Mouse (Mus musculus) intestine, embryonic 14.5 days (tissue): ENCODE results near the gene Sdk2. TPM values are rescaled to one million over a fixed set of nuclear protein-coding genes. Genes with fewer than 3 reads are reported as not detected.
A peak's percentile ranks its signal among the peaks of the same experiment; 100 is the strongest.

Source experiments
- ATAC-seq: fragments of 200-750 bp; cut with Nextera tagmentation; replicated peaks from 2 replicates; pipeline ENCODE4 v1.8.0; 2017; ENCODE audit warnings: low read depth, moderate number of reproducible peaks, moderate TSS enrichment, moderate library complexity; ENCODE audit not compliant: low FRiP score, low TSS enrichment
- DNase-seq: peaks from one replicate; pipeline ENCODE4 v3.0.0-alpha.2; 2018; ENCODE audit warnings: low spot score
- H3K27ac ChIP-seq: fragments of 300-500 bp; sonication (generic); 2 replicates; pipeline ENCODE4 v1.5.1; 2014; ENCODE audit warnings: low read depth, mild to moderate bottlenecking, control low read depth
- H3K27me3 ChIP-seq: fragments of 300-500 bp; sonication (generic); replicated peaks from 2 replicates; pipeline ENCODE4 v1.6.1; 2014; ENCODE audit warnings: low read length, control low read depth; ENCODE audit not compliant: control insufficient read depth, insufficient read depth
- H3K36me3 ChIP-seq: fragments of 300-500 bp; sonication (generic); 2 replicates; pipeline ENCODE4 v1.6.1; 2014; ENCODE audit warnings: low read length, control low read depth; ENCODE audit not compliant: control insufficient read depth, insufficient read depth
- H3K4me1 ChIP-seq: fragments of 300-500 bp; sonication (generic); replicated peaks from 2 replicates; pipeline ENCODE4 v1.6.1; 2014; ENCODE audit warnings: low read length, control low read depth, mixed read lengths; ENCODE audit not compliant: control insufficient read depth, insufficient read depth
- H3K4me2 ChIP-seq: fragments of 300-500 bp; sonication (generic); 2 replicates; pipeline ENCODE4 v1.6.1; 2014; ENCODE audit warnings: low read length
- H3K4me3 ChIP-seq: fragments of 300-500 bp; sonication (generic); 2 replicates; pipeline ENCODE4 v1.5.1; 2014; ENCODE audit warnings: low read depth, low read length, control low read depth, mixed read lengths
- H3K9ac ChIP-seq: fragments of 300-500 bp; sonication (generic); 2 replicates; pipeline ENCODE4 v1.6.1; 2014; ENCODE audit warnings: mild to moderate bottlenecking, low read length
- H3K9me3 ChIP-seq: fragments of 300-500 bp; sonication (generic); 2 replicates; pipeline ENCODE4 v1.6.1; 2016; ENCODE audit warnings: low read length, control low read depth; ENCODE audit not compliant: control insufficient read depth
- WGBS: fragments of 180-500 bp; shearing (Covaris S2); extraction: QIAGEN DNeasy Blood & Tissue Kit; methylation state at CpG from one replicate; pipeline ENCODE4 v1.1.7; 2014; 5-methylcytosine and 5-hydroxymethylcytosine counted together
- polyA plus RNA-seq: library from polyadenylated mRNA; unstranded; fragments of >200 nt; fragmentation: Nextera tagmentation; extraction: Ambion mirVana; gene quantifications from 2 replicates; pipeline ENCODE4 v1.2.1, GENCODE M21; 2014

The Sdk2 gene
- polyA plus RNA-seq, 1 experiment from 2014 or later, result 3.1 TPM

- H3K4me1 ChIP-seq, result peaks cover 50% of the 10 kb centered on the region
- H3K27me3 ChIP-seq, result no peaks in the 10 kb centered on the region
- no peak overlapping the region for H3K9ac ChIP-seq
- H3K4me3 ChIP-seq, result no peak overlapping the region
- ATAC-seq (no peak), DNase-seq (peak; percentile 53)
- no peaks in the 10 kb centered on the region for H3K9me3 ChIP-seq
- peak overlapping the region; percentile 20; the same call in 1 of the 2 replicates for H3K4me2 ChIP-seq
- H3K36me3 ChIP-seq, result no peaks in the 10 kb centered on the region
- H3K27ac ChIP-seq, result peak overlapping the region; percentile 83
- WGBS, result 16% methylated on average over 1 of the region's 1 CpGs
Measured at GRCm38 (mm10) chr11:113789101-113789500, 277.7 kb downstream of the Sdk2 start.

GRCm38 (mm10) chr11:113788183-113788789 is 278.6 kb downstream of the Sdk2 start:
- no peak for ATAC-seq
- H3K27ac ChIP-seq, result peak overlapping the region; percentile 83

GRCm38 (mm10) chr11:113787432-113788182 is 279.2 kb downstream of the Sdk2 start:
- Histone ChIP-seq H3K4me3 (no peak overlapping the region), H3K27ac (peak overlapping the region; percentile 83), H3K27me3 (no peaks in the 10 kb centered on the region), H3K4me2 (no peak overlapping the region), H3K9ac (no peak overlapping the region), H3K9me3 (no peaks in the 10 kb centered on the region), H3K4me1 (peaks cover 50% of the 10 kb centered on the region), H3K36me3 (no peaks in the 10 kb centered on the region)
- 75% methylated on average over 13 of the region's 13 CpGs for WGBS
- no peak for DNase-seq
- no peak for ATAC-seq

More at GRCm38 (mm10) chr11:113788183-113788789, 278.6 kb downstream of the Sdk2 start:
- H3K4me2 ChIP-seq, result peak overlapping the region; percentile 20; the same call in 1 of the 2 replicates
- no peak overlapping the region for H3K4me3 ChIP-seq
- WGBS, result 42% methylated on average over 2 of the region's 2 CpGs
- H3K36me3 ChIP-seq, result no peaks in the 10 kb centered on the region
- H3K27me3 ChIP-seq, result no peaks in the 10 kb centered on the region
- no peak for DNase-seq
- peaks cover 50% of the 10 kb centered on the region for H3K4me1 ChIP-seq
- no peak overlapping the region for H3K9ac ChIP-seq
- H3K9me3 ChIP-seq, result no peaks in the 10 kb centered on the region

- DNase-seq, result no peak
- Histone ChIP-seq H3K27me3 (no peaks in the 10 kb centered on the region), H3K4me2 (peak overlapping the region; percentile 57; the same call in 1 of the 2 replicates), H3K4me3 (no peak overlapping the region), H3K9me3 (no peaks in the 10 kb centered on the region), H3K27ac (peak overlapping the region; percentile 99; the same call in 1 of the 2 replicates), H3K36me3 (no peaks in the 10 kb centered on the region), H3K4me1 (peaks cover 50% of the 10 kb centered on the region), H3K9ac (no peak overlapping the region)
- WGBS, result 80% methylated on average over 11 of the region's 11 CpGs
- ATAC-seq, result no peak
Measured at GRCm38 (mm10) chr11:113787009-113787408, 279.8 kb downstream of the Sdk2 start.

- Histone ChIP-seq H3K4me1 (peaks cover 45% of the 10 kb centered on the region), H3K4me3 (peak overlapping the region; percentile 28)
Measured at GRCm38 (mm10) chr11:113786395-113786794, 280.5 kb downstream of the Sdk2 start.

GRCm38 (mm10) chr11:113785406-113786171 is 281.3 kb downstream of the Sdk2 start:
- peak overlapping the region; percentile 55 for H3K9ac ChIP-seq
- no peaks in the 10 kb centered on the region for H3K27me3 ChIP-seq
- H3K27ac ChIP-seq, result peak overlapping the region; percentile 99
- no peaks in the 10 kb centered on the region for H3K9me3 ChIP-seq
- no peaks in the 10 kb centered on the region for H3K36me3 ChIP-seq
- WGBS, result 4% methylated on average over 19 of the region's 19 CpGs
- peak overlapping the region; percentile 28 for H3K4me3 ChIP-seq
- ATAC-seq (peak; percentile 91), DNase-seq (peak; percentile 88)
- H3K4me1 ChIP-seq, result peaks cover 44% of the 10 kb centered on the region
- peak overlapping the region; percentile 57 for H3K4me2 ChIP-seq

More at GRCm38 (mm10) chr11:113786395-113786794, 280.5 kb downstream of the Sdk2 start:
- WGBS, result 49% methylated on average over 4 of the region's 4 CpGs
- Histone ChIP-seq H3K27ac (peak overlapping the region; percentile 99), H3K4me2 (peak overlapping the region; percentile 57), H3K9ac (peak overlapping the region; percentile 55), H3K9me3 (no peaks in the 10 kb centered on the region), H3K36me3 (no peaks in the 10 kb centered on the region), H3K27me3 (no peaks in the 10 kb centered on the region)
- DNase-seq (no peak), ATAC-seq (0 out of 2 replicates have a peak, but pooled peaks have one; percentile 1)

GRCm38 (mm10) chr11:113784656-113785396 is 282.0 kb downstream of the Sdk2 start:
- Histone ChIP-seq H3K36me3 (no peaks in the 10 kb centered on the region), H3K27me3 (no peaks in the 10 kb centered on the region), H3K4me1 (peaks cover 46% of the 10 kb centered on the region), H3K4me3 (no peak overlapping the region), H3K9ac (no peak overlapping the region), H3K9me3 (no peaks in the 10 kb centered on the region), H3K4me2 (peak overlapping the region; percentile 57), H3K27ac (peak overlapping the region; percentile 99)
- WGBS, result 35% methylated on average over 2 of the region's 2 CpGs
- peak; percentile 50 for DNase-seq
- ATAC-seq, result no peak

- 0 out of 2 replicates have a peak overlapping the region, but pooled peaks have one; percentile 27 for H3K27ac ChIP-seq
- ATAC-seq (no peak), DNase-seq (no peak)
- H3K27me3 ChIP-seq, result no peaks in the 10 kb centered on the region
- H3K4me3 ChIP-seq, result no peak overlapping the region
- H3K36me3 ChIP-seq, result no peaks in the 10 kb centered on the region
- no peak overlapping the region for H3K4me2 ChIP-seq
- no peaks in the 10 kb centered on the region for H3K9me3 ChIP-seq
- peaks cover 49% of the 10 kb centered on the region for H3K4me1 ChIP-seq
- no peak overlapping the region for H3K9ac ChIP-seq
- 90% methylated on average over 2 of the region's 2 CpGs for WGBS
Measured at GRCm38 (mm10) chr11:113782496-113782895, 284.4 kb downstream of the Sdk2 start.
